In the genomic region with DNA sequence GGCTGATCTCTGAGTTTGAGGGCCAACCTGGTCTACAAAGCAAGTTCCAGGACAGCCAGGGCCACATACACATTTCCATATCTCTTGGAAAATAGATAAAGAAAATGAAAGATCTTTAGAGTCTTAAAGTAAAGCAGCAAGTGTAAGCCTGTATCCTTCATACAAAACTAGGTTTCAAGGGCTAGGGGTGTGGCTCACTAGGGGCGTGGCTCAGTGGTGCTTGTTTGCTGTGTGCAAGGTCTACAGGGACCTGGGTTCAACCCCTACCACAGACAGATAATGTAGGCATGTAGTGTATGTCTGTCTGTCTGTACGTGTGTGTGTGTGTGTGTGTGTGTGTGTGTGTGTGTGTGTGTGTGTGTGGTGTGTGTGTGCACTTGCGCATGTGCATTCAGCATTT, we compare ENCODE assay signal across 19 mouse cellular contexts. TPM values are rescaled to one million over a fixed set of nuclear protein-coding genes. Genes with fewer than 3 reads are reported as not detected.
DNase-seq lines count a peak whose midpoint lies in the region; ATAC-seq and TF ChIP-seq lines count a peak whose summit lies in the region.
"Had no signal": no experiment of that assay in that cellular context is flagged by ENCODE, and none has a peak within 500 bp of the region (broad histone marks: within the 10 kb centered on the region; RNA-seq: fewer than 3 reads in every experiment).

No protein-coding gene starts in this region.

- peaks cover 44% of the 10 kb centered on the region for H3K36me3 ChIP-seq in heart, embryonic 13.5 days
- H3K36me3 ChIP-seq in heart, postnatal 0 days (replicated peaks; ENCODE audit: control insufficient read depth, insufficient read depth, low read length) = peaks cover 36% of the 10 kb centered on the region
- H3K36me3 ChIP-seq in stomach, embryonic 16.5 days (ENCODE audit: control insufficient read depth, insufficient read depth, low read length) = peaks cover 12% of the 10 kb centered on the region
- H3K36me3 ChIP-seq in stomach, postnatal 0 days (ENCODE audit: control insufficient read depth, insufficient read depth, low read length) = peaks cover 7% of the 10 kb centered on the region

- DNase-seq in heart, postnatal 14 days = no peak
- DNase-seq in heart, postnatal 0 days (ENCODE audit: low spot score) = no peak
- no peak for DNase-seq in heart, adult 18-20 months
- DNase-seq in stomach, postnatal 0 days (ENCODE audit: low spot score) = no peak
- no peak for DNase-seq in thymus, postnatal 36 days
- DNase-seq: adrenal gland, postnatal 10 days; cerebellum, adult 11 months; cerebellum, adult 9-10 months; cerebellum, postnatal 25 days; forebrain, postnatal 0 days; gastrocnemius, postnatal 14 days; kidney, adult 8-10 months had no signal

- H3K4me1 ChIP-seq in heart, embryonic 13.5 days = peaks cover 48% of the 10 kb centered on the region
- H3K4me1 ChIP-seq in heart, postnatal 0 days (ENCODE audit: control insufficient read depth, insufficient read depth) = peaks cover 8% of the 10 kb centered on the region
- no peaks in the 10 kb centered on the region for H3K4me1 ChIP-seq in stomach, embryonic 16.5 days (ENCODE audit: control insufficient read depth, insufficient read depth, low read length)
- 0 out of 2 replicates have a peak, but pooled peaks cover 2% of the 10 kb centered on the region for H3K4me1 ChIP-seq in stomach, postnatal 0 days (replicated peaks; ENCODE audit: control insufficient read depth, insufficient read depth)

- WGBS in heart, embryonic 13.5 days = 69% methylated on average over 2 of the region's 3 CpGs
- WGBS in heart, postnatal 0 days = 90% methylated on average over 3 of the region's 3 CpGs
- WGBS in stomach, embryonic 16.5 days = 80% methylated on average over 3 of the region's 3 CpGs
- WGBS in stomach, postnatal 0 days = 74% methylated on average over 3 of the region's 3 CpGs

- no peak for ATAC-seq in heart, embryonic 13.5 days (ENCODE audit: extremely low read depth, insufficient number of reproducible peaks, low FRiP score, low TSS enrichment)
- ATAC-seq in heart, postnatal 0 days (ENCODE audit: insufficient read depth, low read depth) = no peak
- ATAC-seq in stomach, embryonic 16.5 days (ENCODE audit: insufficient read depth, low FRiP score) = peak; percentile 33; the same call in 1 of the 2 replicates
- no peak for ATAC-seq in stomach, postnatal 0 days (ENCODE audit: low FRiP score, low TSS enrichment)
- 0 out of 2 replicates have a peak, but pooled peaks have one; percentile 32 for ATAC-seq in megakaryocyte-erythroid progenitor cell, adult 5-6 weeks (replicated peaks; ENCODE audit: low FRiP score, low TSS enrichment, poor library complexity, severe bottlenecking)
- ATAC-seq: forebrain, embryonic 13.5 days; forebrain, postnatal 0 days; intestine, embryonic 16.5 days had no signal

- TF ChIP-seq EP300 in heart, postnatal 0 days (IDR thresholded peaks at IDR 0.05; ENCODE audit: low read depth) = no peak
- no peak for TF ChIP-seq EP300 in stomach, postnatal 0 days (optimal IDR thresholded peaks at IDR 0.05)

- no peaks in the 10 kb centered on the region for H3K27me3 ChIP-seq in heart, embryonic 13.5 days (replicated peaks)
- no peaks in the 10 kb centered on the region for H3K27me3 ChIP-seq in heart, postnatal 0 days (ENCODE audit: control insufficient read depth, insufficient read depth, low read length)
- no peaks in the 10 kb centered on the region for H3K27me3 ChIP-seq in stomach, embryonic 16.5 days (ENCODE audit: control insufficient read depth, insufficient read depth, low read length)
- H3K27me3 ChIP-seq in stomach, postnatal 0 days (ENCODE audit: control insufficient read depth, insufficient read depth, low read length) = no peaks in the 10 kb centered on the region
- H3K27me3 ChIP-seq: embryonic facial prominence, embryonic 12.5 days had no signal

- peak overlapping the region; percentile 86 for H3K27ac ChIP-seq in heart, embryonic 13.5 days (replicated peaks)
- peak overlapping the region; percentile 71 for H3K27ac ChIP-seq in heart, postnatal 0 days (ENCODE audit: low read depth)
- no peak overlapping the region for H3K27ac ChIP-seq in stomach, embryonic 16.5 days (ENCODE audit: low read length)
- H3K27ac ChIP-seq in stomach, postnatal 0 days (replicated peaks) = no peak overlapping the region
- H3K27ac ChIP-seq: embryonic facial prominence, embryonic 12.5 days; forebrain, embryonic 13.5 days; hindbrain, embryonic 13.5 days had no signal

- no peak overlapping the region for H3K4me3 ChIP-seq in heart, embryonic 13.5 days
- no peak overlapping the region for H3K4me3 ChIP-seq in heart, postnatal 0 days (ENCODE audit: low read depth, low read length)
- H3K4me3 ChIP-seq in stomach, embryonic 16.5 days (replicated peaks; ENCODE audit: low read length) = no peak overlapping the region
- no peak overlapping the region for H3K4me3 ChIP-seq in stomach, postnatal 0 days (ENCODE audit: low read depth, low read length)
- H3K4me3 ChIP-seq: embryonic facial prominence, embryonic 12.5 days; forebrain, embryonic 13.5 days; hindbrain, embryonic 13.5 days had no signal

- H3K9me3 ChIP-seq in heart, embryonic 13.5 days = no peaks in the 10 kb centered on the region
- no peaks in the 10 kb centered on the region for H3K9me3 ChIP-seq in heart, postnatal 0 days (replicated peaks; ENCODE audit: control insufficient read depth, low read length)
- H3K9me3 ChIP-seq in stomach, embryonic 16.5 days (replicated peaks; ENCODE audit: control insufficient read depth, low read length) = no peaks in the 10 kb centered on the region
- no peaks in the 10 kb centered on the region for H3K9me3 ChIP-seq in stomach, postnatal 0 days (ENCODE audit: control insufficient read depth, low read length)
- H3K9me3 ChIP-seq: embryonic facial prominence, embryonic 12.5 days; forebrain, embryonic 13.5 days; hindbrain, embryonic 13.5 days had no signal

- H3K4me2 ChIP-seq in heart, embryonic 13.5 days = no peak overlapping the region
- H3K4me2 ChIP-seq in heart, postnatal 0 days (ENCODE audit: low read depth, low read length) = no peak overlapping the region
- no peak overlapping the region for H3K4me2 ChIP-seq in stomach, embryonic 16.5 days (ENCODE audit: low read depth, low read length)
- H3K4me2 ChIP-seq in stomach, postnatal 0 days (replicated peaks; ENCODE audit: low read depth) = no peak overlapping the region
- H3K4me2 ChIP-seq: embryonic facial prominence, embryonic 12.5 days; forebrain, embryonic 13.5 days; hindbrain, embryonic 13.5 days had no signal

- no peak for TF ChIP-seq CTCF in heart, postnatal 0 days (IDR thresholded peaks at IDR 0.05; ENCODE audit: low read depth)
- TF ChIP-seq CTCF in stomach, postnatal 0 days (IDR thresholded peaks at IDR 0.05; ENCODE audit: low read depth) = no peak

- intact Hi-C loops in heart, postnatal 14 days (cut with DNase I) = no loop called here

- H3K9ac ChIP-seq in heart, embryonic 13.5 days = no peak overlapping the region
- no peak overlapping the region for H3K9ac ChIP-seq in heart, postnatal 0 days (replicated peaks; ENCODE audit: low read depth, low read length)
- no peak overlapping the region for H3K9ac ChIP-seq in stomach, embryonic 16.5 days (ENCODE audit: low read length)
- no peak overlapping the region for H3K9ac ChIP-seq in stomach, postnatal 0 days (ENCODE audit: low read length)
- H3K9ac ChIP-seq: embryonic facial prominence, embryonic 12.5 days; forebrain, embryonic 13.5 days; forebrain, postnatal 0 days; hindbrain, embryonic 13.5 days had no signal

RNA-seq across cellular contexts. Expression of a gene that starts 8.1 kb away (rescaled TPM):
- polyA plus RNA-seq in heart, embryonic 13.5 days (2015; fragmentation: Nextera tagmentation; extraction: Ambion mirVana) = 35.4 and 44.6 TPM in 2 replicates
- total RNA-seq in heart, postnatal 14 days (2021) = 10 to 100 TPM; 16.7 to 22.9 TPM
- total RNA-seq in heart, postnatal 0 days (2014; rRNA removed; ENCODE audit: low replicate concordance) = 9.1 and 12.3 TPM in 2 replicates
- 35.9 and 37.6 TPM in 2 replicates for polyA plus RNA-seq in heart, postnatal 0 days (2015; fragmentation: Nextera tagmentation; extraction: Ambion mirVana)
- total RNA-seq in heart, adult 18-20 months (2021) = 10 to 100 TPM; 18.0 to 20.6 TPM
- polyA plus RNA-seq in stomach, embryonic 16.5 days (2015; fragmentation: Nextera tagmentation; extraction: Ambion mirVana) = 31.7 and 41.2 TPM in 2 replicates
- 33.1 and 36.4 TPM in 2 replicates for polyA plus RNA-seq in stomach, postnatal 0 days (2015; fragmentation: Nextera tagmentation; extraction: Ambion mirVana)
- 17.4 and 20.3 TPM in 2 replicates for total RNA-seq in megakaryocyte-erythroid progenitor cell, adult 5-6 weeks (2014; fragmentation: Nextera tagmentation)
- total RNA-seq in megakaryocyte-erythroid progenitor cell, adult 5-6 weeks (2017) = 19.4 and 27.4 TPM in 2 replicates

RNA-seq across cellular contexts. Expression of a gene that starts 23.3 kb away (rescaled TPM):
- polyA plus RNA-seq in heart, embryonic 13.5 days (2015; fragmentation: Nextera tagmentation; extraction: Ambion mirVana) = 35.1 and 36.0 TPM in 2 replicates
- total RNA-seq in heart, postnatal 14 days (2021) = 10 to 100 TPM; 20.8 to 22.1 TPM
- 16.1 and 48.3 TPM in 2 replicates for total RNA-seq in heart, postnatal 0 days (2014; rRNA removed; ENCODE audit: low replicate concordance)
- polyA plus RNA-seq in heart, postnatal 0 days (2015; fragmentation: Nextera tagmentation; extraction: Ambion mirVana) = 32.7 and 35.1 TPM in 2 replicates
- total RNA-seq in heart, adult 18-20 months (2021) = 10 to 100 TPM; 16.1 to 16.5 TPM
- 50.3 and 52.1 TPM in 2 replicates for polyA plus RNA-seq in stomach, embryonic 16.5 days (2015; fragmentation: Nextera tagmentation; extraction: Ambion mirVana)
- polyA plus RNA-seq in stomach, postnatal 0 days (2015; fragmentation: Nextera tagmentation; extraction: Ambion mirVana) = 43.5 and 46.1 TPM in 2 replicates
- 9.4 and 19.1 TPM in 2 replicates for total RNA-seq in megakaryocyte-erythroid progenitor cell, adult 5-6 weeks (2014; fragmentation: Nextera tagmentation)
- 20.4 and 38.6 TPM in 2 replicates for total RNA-seq in megakaryocyte-erythroid progenitor cell, adult 5-6 weeks (2017)

RNA-seq across cellular contexts. Expression of a gene that starts 41.8 kb away (rescaled TPM):
- 4.8 and 5.4 TPM in 2 replicates for polyA plus RNA-seq in heart, embryonic 13.5 days (2015; fragmentation: Nextera tagmentation; extraction: Ambion mirVana)
- 10 to 100 TPM; 21.5 to 25.4 TPM for total RNA-seq in heart, postnatal 14 days (2021)
- 42.0 and 47.1 TPM in 2 replicates for total RNA-seq in heart, postnatal 0 days (2014; rRNA removed; ENCODE audit: low replicate concordance)
- polyA plus RNA-seq in heart, postnatal 0 days (2015; fragmentation: Nextera tagmentation; extraction: Ambion mirVana) = 10.1 and 10.5 TPM in 2 replicates
- total RNA-seq in heart, adult 18-20 months (2021) = 10 to 100 TPM; 16.2 to 16.7 TPM
- polyA plus RNA-seq in stomach, embryonic 16.5 days (2015; fragmentation: Nextera tagmentation; extraction: Ambion mirVana) = 1.6 and 1.9 TPM in 2 replicates
- 1.4 and 1.6 TPM in 2 replicates for polyA plus RNA-seq in stomach, postnatal 0 days (2015; fragmentation: Nextera tagmentation; extraction: Ambion mirVana)
- 6.9 and 13.4 TPM in 2 replicates for total RNA-seq in megakaryocyte-erythroid progenitor cell, adult 5-6 weeks (2014; fragmentation: Nextera tagmentation)
- 12.9 and 15.0 TPM in 2 replicates for total RNA-seq in megakaryocyte-erythroid progenitor cell, adult 5-6 weeks (2017)

Comparison
In these comparisons a context has a peak if more than half of its experiments do, and no peak if none do; other contexts are left out.
1. ATAC-seq: peak in stomach, embryonic 16.5 days (single experiment) and megakaryocyte-erythroid progenitor cell, adult 5-6 weeks (single experiment); none in heart, embryonic 13.5 days (single experiment), heart, postnatal 0 days (single experiment) and stomach, postnatal 0 days (single experiment).
2. H3K27ac ChIP-seq: peak in heart, embryonic 13.5 days (single experiment) and heart, postnatal 0 days (single experiment); none in stomach, embryonic 16.5 days (single experiment) and stomach, postnatal 0 days (single experiment).